Mouse (Mus musculus) c-Kit-positive CD71-positive TER-119-positive erythroid progenitor cells, embryonic 14.5 days (primary cell): ENCODE results near the gene Thsd7b.

Experiments used
- DNase-seq: peaks from one replicate; pipeline ENCODE4 v3.0.0-alpha.2; 2013; ENCODE audit warnings: low spot score

Thsd7b gene

DNA sequence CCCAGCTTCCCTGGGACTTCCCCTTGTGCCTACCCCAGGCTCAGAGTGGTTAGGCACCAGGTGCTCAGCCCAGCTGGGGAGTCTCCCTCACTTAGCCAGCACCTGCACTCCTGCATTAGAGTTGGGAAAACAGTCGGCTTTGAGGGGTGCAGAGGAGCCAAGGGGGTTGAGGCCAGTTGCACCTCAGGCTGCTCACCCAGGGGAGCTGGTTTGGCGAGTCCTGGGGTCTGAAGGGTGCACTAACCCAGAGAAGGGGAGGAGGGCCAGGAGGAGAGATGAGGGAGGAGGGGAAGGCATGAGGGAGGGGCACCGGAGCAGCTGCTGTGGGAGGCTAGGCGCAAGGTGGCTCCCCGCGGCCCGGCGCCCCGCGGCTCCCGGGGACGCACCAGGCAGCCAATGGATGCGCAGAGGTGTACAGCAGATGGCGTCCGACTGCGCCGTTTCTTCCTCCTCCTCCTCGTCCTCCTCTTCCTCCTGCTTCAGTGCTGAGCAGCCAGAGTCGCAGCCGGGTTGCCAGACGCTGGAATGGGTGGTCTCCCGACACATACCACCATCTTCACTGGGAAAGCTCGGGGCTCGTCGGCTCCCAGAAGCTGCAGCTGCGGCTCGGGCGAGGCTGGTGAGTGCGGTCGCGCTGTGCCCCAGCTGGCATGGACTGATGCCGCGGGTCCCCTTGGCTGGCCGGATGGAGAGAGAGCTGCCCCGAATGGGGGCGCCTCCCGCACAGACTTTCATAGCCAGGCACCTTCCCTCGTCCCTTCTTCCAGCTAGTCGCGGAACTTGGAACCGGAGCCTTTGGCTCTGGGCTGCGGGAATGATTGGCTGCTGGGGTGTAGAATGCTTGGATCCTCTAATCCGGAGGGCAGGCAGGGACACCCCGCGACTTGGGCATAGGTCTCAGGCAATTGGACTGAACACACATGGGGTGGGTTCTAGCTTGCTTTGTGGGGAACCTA lies at the start of gene Thsd7b:
Gene Thsd7b, plus strand, starts transcription at position 321 of the 956 bp plus-strand sequence.
- DNase-seq, result no peak

DNA sequence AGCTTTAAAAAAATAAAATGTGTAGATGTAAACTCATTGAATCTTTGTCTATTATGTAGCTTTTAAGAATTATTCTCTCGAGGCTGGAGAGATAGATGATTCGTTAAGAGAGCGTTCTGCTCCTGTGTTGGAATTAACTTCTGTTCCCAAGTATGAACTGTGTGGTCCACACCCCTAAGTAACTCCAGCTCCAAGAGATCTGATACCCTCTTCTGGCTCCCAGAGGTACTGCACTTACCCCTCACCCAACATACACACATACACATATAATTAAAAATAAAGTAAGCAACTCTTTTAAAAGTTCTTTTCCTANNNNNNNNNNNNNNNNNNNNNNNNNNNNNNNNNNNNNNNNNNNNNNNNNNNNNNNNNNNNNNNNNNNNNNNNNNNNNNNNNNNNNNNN lies 28.8 kb upstream of the Thsd7b start:
- no peak for DNase-seq

DNA sequence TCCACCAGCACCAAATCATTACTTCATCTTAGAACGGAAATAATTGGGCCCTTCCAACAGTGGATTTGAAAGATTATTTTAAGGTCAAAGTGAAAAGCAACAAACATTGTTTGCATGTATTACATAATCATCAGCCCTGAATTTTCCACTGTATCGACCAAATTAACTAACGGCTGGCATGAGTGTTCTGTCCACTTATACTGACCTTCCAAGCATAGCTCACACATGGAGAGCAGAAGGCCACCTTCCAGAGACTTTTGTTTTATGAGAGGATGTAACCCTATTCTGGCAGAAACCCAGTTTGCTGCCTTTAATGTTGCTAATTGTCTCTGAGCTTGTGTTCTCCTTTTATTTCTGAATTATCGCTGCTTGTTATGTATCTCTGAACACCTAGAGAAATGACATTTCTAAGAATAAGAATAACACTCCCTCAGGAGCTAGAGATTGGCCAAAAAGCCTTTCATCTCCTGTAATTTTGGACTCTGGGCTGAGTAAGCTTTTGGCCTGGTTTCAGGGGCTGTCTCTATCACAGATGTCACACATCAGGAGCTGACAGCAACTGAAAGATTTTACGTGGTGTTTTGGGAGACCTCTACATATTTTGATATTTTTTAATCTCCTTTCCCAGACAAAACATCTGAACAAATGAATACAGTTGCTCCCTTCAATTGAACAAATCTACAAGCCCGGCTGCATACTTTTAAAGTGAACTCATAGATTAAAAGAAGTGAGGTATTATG lies 22.2 kb upstream of the Thsd7b start:
- DNase-seq, result no peak

DNA sequence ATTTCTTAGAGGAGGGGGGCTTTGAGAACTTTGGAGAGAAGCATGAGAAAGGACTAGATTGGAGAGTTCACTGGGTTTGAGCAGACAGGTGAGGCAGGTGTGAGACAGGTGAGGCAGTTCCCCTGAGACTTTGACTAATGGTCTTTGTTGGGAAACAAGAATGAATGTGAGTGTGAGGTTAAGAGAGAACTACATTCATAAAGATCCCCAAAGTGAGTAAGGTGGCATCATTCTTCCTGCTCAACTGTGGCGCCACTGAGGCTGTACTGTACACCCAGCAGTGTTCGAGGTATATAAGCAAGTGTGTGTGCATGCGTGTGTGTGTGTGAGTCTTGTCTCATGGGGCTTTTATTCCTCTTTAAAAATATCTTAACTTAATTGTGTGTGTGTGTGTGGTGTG lies 6.4 kb upstream of the Thsd7b start:
- DNase-seq, result no peak

DNA sequence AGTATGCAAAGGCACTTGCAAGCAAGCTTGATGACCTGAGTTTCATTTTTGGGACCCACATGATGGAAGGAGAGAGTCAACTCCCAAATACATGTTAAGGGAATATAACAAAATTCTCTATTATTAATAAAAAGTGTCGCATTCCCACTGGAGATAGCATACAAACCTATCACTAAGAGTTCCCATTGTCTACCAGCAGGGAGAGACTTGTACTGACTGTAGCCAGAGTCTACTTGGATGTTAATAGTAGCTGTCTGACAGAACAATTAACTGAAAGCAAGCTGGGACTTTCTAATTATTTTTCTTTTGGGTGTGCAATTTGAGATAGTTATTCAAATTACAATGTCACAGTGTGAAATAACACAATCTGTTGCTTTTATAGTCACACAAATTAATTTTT lies 31.1 kb downstream of the Thsd7b start:
- no peak for DNase-seq

DNA sequence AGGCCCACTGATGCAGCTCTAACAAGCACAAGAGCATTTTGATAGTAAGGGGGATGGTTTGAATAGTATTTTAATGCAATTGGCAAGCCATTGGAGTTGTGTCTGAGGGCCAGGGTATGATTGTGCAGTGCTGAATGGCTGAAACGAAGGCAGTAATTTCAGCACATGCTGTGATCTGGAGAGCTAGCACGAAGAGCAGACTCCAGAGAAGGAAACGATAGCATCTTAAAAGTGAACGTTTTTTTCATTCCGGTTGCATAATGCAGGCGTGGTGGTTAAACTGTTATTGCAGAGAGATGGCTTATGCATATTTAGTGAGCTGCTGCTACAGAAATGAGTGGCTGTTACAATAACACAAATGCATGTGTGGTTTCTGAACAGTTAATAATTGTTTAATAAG lies 51.3 kb downstream of the Thsd7b start:
- no peak for DNase-seq

DNA sequence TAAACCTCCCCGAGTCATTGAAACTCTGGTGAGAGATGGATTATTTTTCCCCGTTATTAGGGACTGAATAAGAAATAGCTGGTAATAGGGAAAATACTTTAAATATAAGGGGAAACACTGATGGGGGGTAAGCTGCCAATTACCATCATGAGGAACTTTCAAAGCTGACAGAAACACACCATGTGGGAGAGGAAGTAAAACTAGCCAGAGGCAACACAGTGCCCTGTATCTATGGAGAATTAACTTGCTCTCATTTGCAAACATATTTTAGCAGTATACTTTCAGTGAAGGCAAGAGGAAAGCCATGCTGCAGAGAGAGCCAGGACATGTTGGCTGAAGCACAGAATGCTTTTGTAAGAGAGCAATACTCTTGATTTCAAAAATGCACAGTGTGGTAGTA lies 51.7 kb downstream of the Thsd7b start:
- no peak for DNase-seq

DNA sequence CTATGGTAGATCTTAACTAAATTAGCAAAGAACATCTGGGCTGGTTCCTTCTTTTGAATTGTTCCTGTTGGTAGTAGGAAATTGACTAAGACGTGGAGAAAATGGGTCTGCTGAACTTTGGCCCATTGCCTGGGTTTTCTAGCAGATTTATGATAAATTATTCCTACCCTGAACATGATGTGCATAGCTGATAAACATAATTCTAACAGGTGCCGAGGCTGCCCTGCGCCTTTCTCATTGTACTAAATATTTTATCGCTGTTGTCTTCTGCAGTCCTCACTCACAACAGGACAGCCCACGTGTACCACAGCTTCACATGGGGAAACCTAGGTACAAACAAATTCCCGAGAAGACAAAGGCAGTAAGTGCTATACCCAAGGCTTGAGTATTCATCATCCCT lies 83.5 kb downstream of the Thsd7b start:
- no peak for DNase-seq

DNA sequence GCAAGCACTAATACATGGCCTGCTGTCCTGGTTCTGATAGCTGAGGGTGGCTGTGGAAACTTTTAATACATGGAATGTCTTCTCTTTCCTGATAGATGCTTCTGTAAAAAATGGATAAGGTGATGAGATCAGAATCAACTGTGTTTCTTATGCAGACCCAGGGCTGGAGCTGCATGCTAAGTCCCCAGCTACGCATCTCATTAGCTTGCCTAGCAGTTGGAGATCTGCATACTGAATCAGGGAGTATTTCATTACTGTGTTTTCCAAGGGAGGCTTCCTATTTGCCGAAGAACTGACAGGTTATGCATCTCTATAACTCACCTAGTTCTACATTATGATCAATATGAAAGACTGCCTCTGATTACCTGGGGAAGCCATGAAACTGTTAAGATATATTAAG lies 84.3 kb downstream of the Thsd7b start:
- no peak for DNase-seq

DNA sequence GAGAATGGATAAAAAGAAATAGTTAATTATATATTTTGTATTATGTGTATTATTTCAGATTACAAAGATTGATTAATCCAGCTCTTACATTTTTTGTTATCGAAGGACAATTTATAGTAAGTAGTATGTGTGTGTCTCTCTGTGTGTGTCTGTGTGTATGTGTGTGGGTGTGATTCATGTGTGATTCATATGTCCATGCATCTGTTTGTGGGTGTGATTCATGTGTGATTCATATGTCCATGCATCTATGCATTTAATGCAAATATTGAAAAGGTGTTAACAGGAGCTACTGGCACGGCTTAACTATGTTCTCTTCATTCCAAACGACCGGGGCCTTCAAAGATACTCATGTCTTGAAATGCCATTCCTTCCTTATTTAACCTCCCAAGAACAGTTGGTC lies 90.3 kb downstream of the Thsd7b start:
- no peak for DNase-seq

DNA sequence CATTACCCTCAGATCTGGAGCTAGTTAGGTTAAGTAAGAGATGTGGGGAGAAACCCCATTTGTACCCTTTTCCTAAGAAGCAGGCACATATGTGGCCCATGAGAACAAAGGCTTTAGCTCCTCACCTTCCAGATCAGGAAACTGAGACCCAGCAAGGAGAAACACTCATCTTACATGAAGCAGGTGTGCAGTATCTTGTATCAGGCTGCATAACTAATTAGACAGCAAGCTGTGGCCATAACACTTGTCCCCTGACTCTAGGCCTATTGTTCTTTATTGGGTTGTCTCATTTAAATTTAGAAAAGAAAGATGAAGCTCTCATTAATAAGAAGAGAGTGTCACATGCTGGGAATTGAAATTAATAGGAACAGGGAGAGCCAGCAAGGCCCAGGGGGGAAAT lies 91.7 kb downstream of the Thsd7b start:
- DNase-seq, result no peak

DNA sequence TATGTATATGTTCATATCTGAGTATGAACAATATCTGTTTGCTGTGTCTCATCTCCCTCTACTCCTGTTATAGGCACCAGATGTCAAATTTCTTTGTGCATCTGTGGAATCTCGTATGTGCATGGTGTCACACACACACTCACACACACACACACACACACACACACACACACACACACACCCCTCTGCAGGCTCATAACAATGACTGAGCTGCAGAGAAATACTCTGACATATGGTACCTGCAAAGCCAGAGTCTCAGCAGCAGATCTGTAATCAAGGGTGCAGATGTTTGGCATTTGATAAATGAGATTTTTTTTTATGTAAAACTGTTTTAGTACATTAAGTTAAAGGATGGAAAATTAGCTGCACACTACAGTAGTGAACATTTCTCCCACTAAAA lies 92.5 kb downstream of the Thsd7b start:
- no peak for DNase-seq

DNA sequence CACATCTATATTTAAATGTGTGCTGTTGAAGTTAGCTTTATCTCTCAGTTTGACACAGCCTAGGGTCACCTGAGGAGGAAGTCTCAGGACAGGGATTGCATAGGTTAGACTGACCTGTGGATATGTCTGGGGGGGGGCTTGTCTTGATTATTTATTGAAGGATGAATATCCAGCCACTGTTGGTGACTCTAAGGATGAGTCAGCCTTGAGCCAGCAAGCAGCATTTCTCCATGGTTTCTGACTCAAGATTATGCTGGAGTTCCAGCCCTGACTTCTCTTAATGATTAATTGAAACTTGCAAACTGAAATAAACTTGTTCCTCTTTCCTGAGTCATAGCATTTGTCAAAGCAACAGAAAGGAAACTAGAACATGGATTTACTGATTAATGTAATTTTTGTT lies 113.4 kb downstream of the Thsd7b start:
- no peak for DNase-seq

DNA sequence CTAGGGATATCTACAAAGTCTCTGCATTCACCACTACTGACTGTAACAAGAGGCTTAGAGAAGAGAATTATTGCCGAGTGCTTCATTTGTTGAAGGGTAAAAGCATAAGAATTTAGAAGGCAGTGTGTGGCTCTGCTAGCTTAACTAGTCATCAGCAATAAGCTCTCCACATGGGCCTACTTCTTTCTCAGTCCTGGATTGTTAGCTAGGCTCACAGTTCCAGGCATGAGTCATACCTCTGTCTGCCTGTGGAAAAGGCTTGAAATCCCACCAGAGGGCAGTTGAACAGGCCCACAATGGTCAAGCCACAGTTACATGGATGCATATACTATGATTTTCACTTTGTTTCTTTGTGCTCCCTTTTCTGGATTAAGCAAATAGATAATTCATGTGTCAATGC lies 138.5 kb downstream of the Thsd7b start:
- no peak for DNase-seq

DNA sequence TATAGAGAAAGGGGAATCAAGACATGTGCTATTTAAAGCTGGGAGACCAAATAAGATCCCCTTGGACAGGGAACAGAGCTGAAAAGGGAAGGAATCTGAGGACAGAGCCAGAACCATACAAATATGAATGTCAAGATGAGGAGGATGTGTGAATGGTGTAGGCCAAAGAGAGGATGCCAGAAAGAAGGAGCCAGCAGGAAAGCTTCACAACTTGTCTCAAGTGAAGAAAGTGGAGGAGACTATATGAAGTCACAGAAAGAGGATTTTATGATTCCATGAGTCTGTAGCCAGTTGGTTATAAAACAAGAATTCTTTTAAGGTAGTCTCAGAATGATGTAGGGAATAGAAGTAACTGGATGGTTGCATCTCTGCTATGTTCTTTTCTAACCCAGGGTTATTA lies 148.5 kb downstream of the Thsd7b start:
- no peak for DNase-seq

DNA sequence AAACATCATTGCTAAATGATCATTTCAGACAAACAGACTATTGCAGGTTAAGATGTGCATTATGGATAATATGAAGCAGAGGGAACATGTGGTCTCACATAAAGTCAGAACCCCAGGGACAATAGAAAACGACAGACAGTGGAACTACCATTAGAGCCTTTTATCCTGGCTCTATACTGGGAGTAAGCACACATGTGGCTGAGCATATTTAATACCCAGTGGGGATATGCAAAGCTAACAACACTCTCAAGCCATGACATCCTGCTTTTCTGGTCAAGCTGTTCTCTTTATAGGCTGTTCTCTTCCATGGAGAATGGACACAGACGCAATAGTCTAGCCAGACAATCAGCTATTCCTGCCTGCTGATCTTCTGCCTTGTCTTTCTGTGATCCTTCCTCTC lies 191.3 kb downstream of the Thsd7b start:
- DNase-seq, result no peak

DNA sequence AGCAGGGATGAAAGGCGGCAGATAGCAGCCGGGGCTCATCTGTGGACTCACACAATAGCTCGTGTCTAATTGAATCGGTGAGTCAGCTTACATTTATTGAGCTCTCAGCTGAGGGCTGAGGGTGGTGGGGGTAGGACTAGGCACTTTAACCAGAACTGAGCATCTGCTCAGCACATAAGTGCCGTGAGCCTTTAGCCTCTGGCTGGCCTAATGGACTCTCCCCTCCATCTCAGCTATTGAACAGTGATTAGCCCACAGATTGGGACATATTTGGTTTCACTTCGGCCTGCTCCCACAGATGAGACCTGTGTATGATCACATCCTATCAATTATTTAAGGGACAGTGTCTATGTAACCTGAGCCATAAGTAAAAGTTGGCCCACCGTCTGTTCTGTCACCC lies 200.4 kb downstream of the Thsd7b start:
- DNase-seq, result no peak

DNA sequence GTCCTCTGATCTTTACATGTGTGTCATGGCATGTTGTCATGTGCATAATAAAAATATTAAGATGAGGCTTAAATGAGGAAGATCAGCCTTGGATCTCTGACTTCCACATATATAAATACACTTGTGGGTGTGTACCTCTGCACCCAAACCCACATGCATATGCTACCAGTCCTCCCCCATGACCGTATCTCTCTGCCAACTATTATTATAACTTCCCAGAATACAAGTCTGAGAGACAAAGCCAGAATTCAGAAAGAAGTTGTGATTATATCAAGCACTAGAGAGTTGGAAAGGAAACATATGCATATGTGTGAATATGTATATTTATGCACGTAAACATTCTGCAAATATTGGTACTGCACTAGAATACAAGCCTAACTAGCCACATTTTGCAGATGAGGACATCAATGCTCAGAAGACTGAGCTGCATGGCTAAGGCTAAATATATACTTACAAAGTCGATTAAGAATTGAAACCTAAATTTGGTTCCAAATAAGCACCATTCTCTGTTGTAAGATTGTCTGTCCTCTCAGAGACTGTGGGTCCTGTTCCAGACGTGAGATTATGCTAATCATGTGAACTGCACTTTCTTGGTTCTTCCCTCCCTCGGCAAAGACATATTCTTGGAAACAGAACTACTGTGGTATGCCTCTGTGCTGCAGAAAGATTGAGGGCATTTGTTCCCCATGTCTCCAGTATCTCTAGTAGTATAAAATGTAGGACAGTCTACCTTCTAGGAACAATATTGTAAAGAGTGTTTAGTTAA lies 211.3 kb downstream of the Thsd7b start:
- DNase-seq, result no peak

DNA sequence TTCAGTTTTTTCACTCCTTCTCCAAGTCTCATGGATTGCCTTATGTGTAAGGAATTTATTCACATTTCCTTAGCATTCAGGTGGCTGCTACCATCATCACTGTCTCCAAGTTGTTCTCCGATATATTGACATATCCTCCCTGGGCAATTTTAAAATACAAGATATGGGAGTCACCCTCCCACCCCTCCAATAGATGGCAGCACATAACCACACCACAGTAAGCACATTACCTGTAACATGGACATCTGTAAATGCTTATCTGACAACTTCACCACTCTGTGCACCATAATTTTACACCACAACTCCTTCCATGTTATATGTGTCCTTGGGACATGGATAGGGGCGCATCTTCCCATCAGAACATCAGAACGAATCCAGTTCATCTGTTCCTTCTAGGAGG lies 218.0 kb downstream of the Thsd7b start:
- peak; percentile 1 for DNase-seq

DNA sequence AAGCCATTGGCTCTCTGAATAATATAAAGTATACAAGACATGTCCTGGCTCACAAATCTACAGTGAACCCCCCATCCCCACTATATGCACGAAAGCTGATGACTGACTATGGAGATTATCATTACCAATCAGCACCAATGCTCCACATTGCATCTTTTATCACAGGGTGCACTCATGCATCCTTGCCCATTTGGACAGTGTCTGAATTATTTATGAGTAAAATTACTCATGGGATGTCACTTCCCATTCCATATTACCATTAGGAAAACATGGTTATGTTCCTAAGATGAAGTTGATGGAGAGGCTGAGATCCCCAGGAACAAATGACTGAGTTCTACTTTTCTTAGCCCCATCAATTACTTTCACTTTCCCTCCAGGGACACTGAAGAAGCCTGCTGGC lies 220.8 kb downstream of the Thsd7b start:
- no peak for DNase-seq

DNA sequence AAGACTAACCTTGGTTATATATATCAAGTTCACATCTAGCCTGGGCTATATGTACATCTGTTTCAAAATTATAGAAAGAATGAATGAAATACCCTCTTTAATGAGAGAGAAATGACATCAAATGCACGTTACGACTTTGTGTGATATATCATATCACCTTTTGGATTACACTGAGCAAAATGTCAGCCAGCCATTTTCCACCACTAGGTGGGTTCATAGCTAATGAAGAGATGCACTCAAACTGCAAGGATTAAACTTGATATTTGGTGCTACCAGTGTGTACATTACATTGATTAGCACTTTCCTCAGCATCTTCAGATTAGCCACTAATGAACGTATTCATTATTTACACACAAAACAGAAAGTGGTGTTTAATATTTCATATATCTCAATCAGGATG lies 228.6 kb downstream of the Thsd7b start:
- DNase-seq, result no peak

DNA sequence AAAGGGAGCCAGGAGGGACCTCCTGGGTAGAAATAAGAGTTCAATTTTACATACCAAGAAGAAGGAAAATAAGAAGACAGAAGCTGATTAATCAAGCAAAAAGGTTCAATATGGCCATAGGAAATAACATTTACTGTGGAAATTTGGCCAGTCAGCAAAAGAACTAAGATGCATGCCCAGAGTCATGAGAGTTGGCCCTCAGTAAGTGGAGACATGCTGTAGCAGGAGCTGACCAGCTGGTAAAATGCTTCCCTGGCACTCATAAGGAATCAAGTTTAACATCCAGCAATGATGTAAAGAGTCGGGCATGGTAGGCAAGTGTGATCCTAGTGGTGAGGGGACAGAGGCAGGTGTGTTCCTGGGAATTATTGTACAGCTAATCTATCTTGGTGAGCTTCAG lies 243.3 kb downstream of the Thsd7b start:
- no peak for DNase-seq

DNA sequence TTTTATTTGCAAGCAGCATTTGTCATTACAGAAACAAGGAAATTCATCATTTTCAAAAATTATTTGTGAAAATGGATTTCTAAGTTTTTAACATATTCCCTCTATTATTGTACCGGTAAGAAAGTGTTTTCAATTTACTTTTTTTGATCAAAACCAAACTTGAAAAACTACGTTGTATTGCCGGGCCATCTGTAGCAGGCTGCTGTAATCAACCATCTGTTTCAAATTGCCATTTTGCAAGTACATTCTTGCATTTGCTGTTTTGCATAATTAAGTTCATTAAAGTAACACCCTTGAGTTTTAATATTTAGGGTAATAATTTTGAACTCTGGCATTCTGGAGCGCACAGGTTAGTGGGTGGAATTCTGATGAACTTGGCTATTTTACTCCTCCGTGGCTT lies 246.6 kb downstream of the Thsd7b start:
- no peak for DNase-seq
